Mouse (Mus musculus): ENCODE data around the gene Tlr8. TPM values are rescaled to one million over a fixed set of nuclear protein-coding genes. Genes with fewer than 3 reads are reported as not detected.

Tlr8 gene
- polyA plus RNA-seq, 1 experiment from 2014 or later, result 0.35 TPM

DNA sequence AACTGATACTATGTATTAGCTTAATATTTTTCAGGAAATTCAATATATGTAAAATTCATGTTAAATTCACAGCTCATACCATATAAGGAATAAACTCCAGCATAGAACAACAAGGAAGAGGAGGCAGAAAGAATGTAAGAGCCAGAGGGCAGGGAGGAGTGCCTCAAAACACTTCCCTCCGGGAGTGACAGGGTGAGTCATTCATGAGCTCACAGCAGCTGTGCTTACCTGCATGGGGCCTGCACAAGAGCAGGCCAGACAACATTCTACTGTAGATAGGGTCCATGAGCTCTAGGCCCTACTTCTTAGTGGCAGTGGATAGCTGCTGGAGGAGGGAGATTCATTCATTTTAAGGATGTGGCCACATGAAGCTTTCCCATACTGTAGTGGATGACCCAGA is 34.3 kb downstream of the Tlr8 start:
- Histone ChIP-seq H3K4me2 (ENCODE audit: low read depth, low read length) (no peak overlapping the region), H3K4me3 (ENCODE audit: low read length) (no peak overlapping the region), H3K27me3 (replicated peaks; ENCODE audit: control insufficient read depth, insufficient read depth, low read length) (no peaks in the 10 kb centered on the region), H3K36me3 (ENCODE audit: control insufficient read depth, insufficient read depth, low read length) (no peaks in the 10 kb centered on the region), H3K4me1 (ENCODE audit: control insufficient read depth, insufficient read depth, low read length) (no peaks in the 10 kb centered on the region), H3K27ac (ENCODE audit: low read length) (no peak overlapping the region), H3K9me3 (ENCODE audit: control insufficient read depth, low read length) (no peaks in the 10 kb centered on the region), H3K9ac (ENCODE audit: low read depth, low read length) (no peak overlapping the region)
- ATAC-seq, result no peak
- 41% methylated on average over 1 of the region's 1 CpGs for WGBS

DNA sequence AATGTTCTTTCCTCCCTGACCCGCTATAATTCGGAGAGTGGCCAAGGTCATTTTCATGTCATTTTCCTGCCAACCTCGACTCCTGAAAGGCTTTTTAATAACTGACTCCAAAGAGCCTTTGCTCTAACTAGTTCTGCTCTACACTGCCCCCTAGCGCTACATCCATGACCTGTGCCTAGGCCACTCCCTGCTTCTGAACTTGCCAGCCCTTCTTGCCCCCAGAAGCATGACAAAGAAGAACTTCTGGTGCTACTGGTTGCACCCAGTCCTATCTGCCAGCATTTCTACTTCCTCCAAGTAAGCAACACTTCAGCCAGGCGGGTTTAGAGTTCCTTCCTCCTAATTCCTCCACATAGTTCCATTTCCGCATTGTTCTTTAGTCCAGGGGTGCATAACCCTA is 34.9 kb downstream of the Tlr8 start:
- no peak for ATAC-seq
- H3K4me2 ChIP-seq (ENCODE audit: low read depth, low read length), result no peak overlapping the region
- WGBS, result 47% methylated on average over 6 of the region's 6 CpGs
- no peaks in the 10 kb centered on the region for H3K27me3 ChIP-seq (replicated peaks; ENCODE audit: control insufficient read depth, insufficient read depth, low read length)
- H3K9me3 ChIP-seq (ENCODE audit: control insufficient read depth, low read length), result no peaks in the 10 kb centered on the region
- no peaks in the 10 kb centered on the region for H3K4me1 ChIP-seq (ENCODE audit: control insufficient read depth, insufficient read depth, low read length)
- H3K27ac ChIP-seq (ENCODE audit: low read length), result no peak overlapping the region
- H3K36me3 ChIP-seq (ENCODE audit: control insufficient read depth, insufficient read depth, low read length), result no peaks in the 10 kb centered on the region
- H3K9ac ChIP-seq (ENCODE audit: low read depth, low read length), result no peak overlapping the region
- no peak overlapping the region for H3K4me3 ChIP-seq (ENCODE audit: low read length)

- no peaks in the 10 kb centered on the region for H3K4me1 ChIP-seq (ENCODE audit: control insufficient read depth, insufficient read depth, low read length)
- no peak overlapping the region for H3K27ac ChIP-seq (ENCODE audit: low read length)
- no peaks in the 10 kb centered on the region for H3K27me3 ChIP-seq (replicated peaks; ENCODE audit: control insufficient read depth, insufficient read depth, low read length)
- no peak overlapping the region for H3K4me3 ChIP-seq (ENCODE audit: low read length)
- no peak overlapping the region for H3K4me2 ChIP-seq (ENCODE audit: low read depth, low read length)
- no peak for ATAC-seq
- WGBS, result 92% methylated on average over 6 of the region's 6 CpGs
- H3K36me3 ChIP-seq (ENCODE audit: control insufficient read depth, insufficient read depth, low read length), result no peaks in the 10 kb centered on the region
- no peak overlapping the region for H3K9ac ChIP-seq (ENCODE audit: low read depth, low read length)
- no peaks in the 10 kb centered on the region for H3K9me3 ChIP-seq (ENCODE audit: control insufficient read depth, low read length)
These were observed 36.4 kb downstream of the Tlr8 start for GRCm38 (mm10) chrX:167227756-167228155.

GRCm38 (mm10) chrX:167227138-167227537 is 37.0 kb downstream of the Tlr8 start:
- Histone ChIP-seq H3K9ac (ENCODE audit: low read depth, low read length) (no peak overlapping the region), H3K4me1 (ENCODE audit: control insufficient read depth, insufficient read depth, low read length) (no peaks in the 10 kb centered on the region), H3K9me3 (ENCODE audit: control insufficient read depth, low read length) (no peaks in the 10 kb centered on the region), H3K36me3 (ENCODE audit: control insufficient read depth, insufficient read depth, low read length) (no peaks in the 10 kb centered on the region), H3K27me3 (replicated peaks; ENCODE audit: control insufficient read depth, insufficient read depth, low read length) (no peaks in the 10 kb centered on the region), H3K4me2 (ENCODE audit: low read depth, low read length) (no peak overlapping the region), H3K27ac (ENCODE audit: low read length) (no peak overlapping the region), H3K4me3 (ENCODE audit: low read length) (no peak overlapping the region)
- ATAC-seq, result no peak
- 82% methylated on average over 7 of the region's 7 CpGs for WGBS

GRCm38 (mm10) chrX:167226570-167226969 is 37.6 kb downstream of the Tlr8 start:
- H3K27ac ChIP-seq (ENCODE audit: low read length), result no peak overlapping the region
- H3K4me3 ChIP-seq (ENCODE audit: low read length), result no peak overlapping the region
- ATAC-seq, result no peak
- H3K4me1 ChIP-seq (ENCODE audit: control insufficient read depth, insufficient read depth, low read length), result no peaks in the 10 kb centered on the region
- H3K36me3 ChIP-seq (ENCODE audit: control insufficient read depth, insufficient read depth, low read length), result no peaks in the 10 kb centered on the region
- H3K9me3 ChIP-seq (ENCODE audit: control insufficient read depth, low read length), result no peaks in the 10 kb centered on the region
- no peak overlapping the region for H3K9ac ChIP-seq (ENCODE audit: low read depth, low read length)
- no peak overlapping the region for H3K4me2 ChIP-seq (ENCODE audit: low read depth, low read length)
- WGBS, result 92% methylated on average over 5 of the region's 5 CpGs
- H3K27me3 ChIP-seq (replicated peaks; ENCODE audit: control insufficient read depth, insufficient read depth, low read length), result no peaks in the 10 kb centered on the region

DNA sequence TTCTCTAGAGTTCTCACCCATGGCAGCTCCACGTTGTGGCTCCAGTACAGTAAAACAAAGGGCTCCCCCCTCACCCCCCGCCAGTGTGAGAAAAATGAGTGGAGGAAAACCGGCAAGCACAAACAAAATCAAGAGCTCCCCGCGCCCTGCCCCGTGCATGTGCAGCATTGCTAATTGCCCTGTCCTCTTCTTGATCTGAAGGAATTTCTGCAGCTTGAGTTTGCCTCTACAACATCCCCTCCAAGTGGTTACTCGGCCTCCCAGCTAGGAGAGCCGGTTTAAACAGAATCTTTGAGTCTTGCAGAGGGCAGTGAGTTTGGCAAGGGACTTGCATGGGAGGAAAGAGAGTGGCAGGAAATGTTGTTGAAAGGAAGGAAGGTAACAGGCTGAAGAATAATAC is 51.4 kb downstream of the Tlr8 start:
- peak; percentile 43; the same call in 1 of the 2 replicates for ATAC-seq
- Histone ChIP-seq H3K27ac (ENCODE audit: low read length) (0 out of 2 replicates have a peak overlapping the region, but pooled peaks have one; percentile 21), H3K4me1 (ENCODE audit: control insufficient read depth, insufficient read depth, low read length) (peaks cover 2% of the 10 kb centered on the region; the same call in 1 of the 2 replicates), H3K9ac (ENCODE audit: low read depth, low read length) (peak overlapping the region; percentile 27; the same call in 1 of the 2 replicates), H3K4me2 (ENCODE audit: low read depth, low read length) (no peak overlapping the region; the same call in 1 of the 2 replicates), H3K9me3 (ENCODE audit: control insufficient read depth, low read length) (no peaks in the 10 kb centered on the region), H3K27me3 (replicated peaks; ENCODE audit: control insufficient read depth, insufficient read depth, low read length) (0 out of 2 replicates have a peak, but pooled peaks cover 2% of the 10 kb centered on the region), H3K4me3 (ENCODE audit: low read length) (no peak overlapping the region), H3K36me3 (ENCODE audit: control insufficient read depth, insufficient read depth, low read length) (no peaks in the 10 kb centered on the region)
- 20% methylated on average over 8 of the region's 8 CpGs for WGBS

DNA sequence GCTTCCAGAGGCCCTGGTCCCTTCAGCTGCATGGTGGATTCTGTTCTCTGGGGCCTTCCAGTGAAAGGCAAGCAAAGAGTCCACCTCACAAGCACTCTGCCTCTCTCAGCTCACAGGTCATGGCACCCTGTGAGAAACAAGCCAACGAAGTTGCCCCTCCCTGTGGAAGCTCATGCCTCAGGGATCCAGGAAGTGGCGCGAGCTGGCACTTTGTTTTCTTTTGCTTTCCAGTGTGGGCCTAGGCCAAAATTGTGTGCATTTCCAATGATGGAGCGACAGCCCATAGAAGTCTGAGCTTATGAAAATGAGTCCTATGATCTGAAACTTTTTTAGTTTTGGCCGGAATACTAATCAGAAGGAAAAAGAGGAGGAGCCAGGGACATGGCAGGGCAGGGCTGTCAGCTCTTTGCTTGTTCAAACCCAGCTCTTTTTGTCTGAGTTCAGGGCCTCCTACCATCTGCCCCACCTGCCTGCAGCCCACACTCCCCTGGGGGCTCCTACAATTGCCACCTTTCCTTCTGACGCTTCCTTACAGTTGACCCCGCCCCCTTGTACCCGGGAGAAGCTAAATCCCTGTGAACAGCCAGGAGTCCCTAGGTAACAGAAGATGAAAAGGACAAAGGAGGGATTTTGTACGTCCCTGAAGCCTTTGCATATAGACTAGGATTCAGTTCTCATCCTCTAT is 52.1 kb downstream of the Tlr8 start:
- H3K9ac ChIP-seq (ENCODE audit: low read depth, low read length), result no peak overlapping the region
- no peak overlapping the region for H3K4me2 ChIP-seq (ENCODE audit: low read depth, low read length)
- H3K27me3 ChIP-seq (replicated peaks; ENCODE audit: control insufficient read depth, insufficient read depth, low read length), result 0 out of 2 replicates have a peak, but pooled peaks cover 2% of the 10 kb centered on the region
- H3K4me1 ChIP-seq (ENCODE audit: control insufficient read depth, insufficient read depth, low read length), result peaks cover 2% of the 10 kb centered on the region; the same call in 1 of the 2 replicates
- H3K27ac ChIP-seq (ENCODE audit: low read length), result no peak overlapping the region
- no peaks in the 10 kb centered on the region for H3K36me3 ChIP-seq (ENCODE audit: control insufficient read depth, insufficient read depth, low read length)
- no peak overlapping the region for H3K4me3 ChIP-seq (ENCODE audit: low read length)
- ATAC-seq, result no peak
- WGBS, result 51% methylated on average over 9 of the region's 9 CpGs
- no peaks in the 10 kb centered on the region for H3K9me3 ChIP-seq (ENCODE audit: control insufficient read depth, low read length)

- WGBS, result 27% methylated on average over 6 of the region's 6 CpGs
- Histone ChIP-seq H3K4me1 (ENCODE audit: control insufficient read depth, insufficient read depth, low read length) (peaks cover 2% of the 10 kb centered on the region; the same call in 1 of the 2 replicates), H3K27me3 (replicated peaks; ENCODE audit: control insufficient read depth, insufficient read depth, low read length) (0 out of 2 replicates have a peak, but pooled peaks cover 2% of the 10 kb centered on the region), H3K27ac (ENCODE audit: low read length) (peak overlapping the region; percentile 83), H3K4me3 (ENCODE audit: low read length) (no peak overlapping the region; the same call in 1 of the 2 replicates), H3K9me3 (ENCODE audit: control insufficient read depth, low read length) (no peaks in the 10 kb centered on the region), H3K36me3 (ENCODE audit: control insufficient read depth, insufficient read depth, low read length) (no peaks in the 10 kb centered on the region), H3K9ac (ENCODE audit: low read depth, low read length) (peak overlapping the region; percentile 11; the same call in 1 of the 2 replicates), H3K4me2 (ENCODE audit: low read depth, low read length) (peak overlapping the region; percentile 53)
- ATAC-seq, result peak; percentile 80
These were observed 53.8 kb downstream of the Tlr8 start for GRCm38 (mm10) chrX:167210319-167210728.

GRCm38 (mm10) chrX:167209828-167210227 is 54.3 kb downstream of the Tlr8 start:
- Histone ChIP-seq H3K27ac (ENCODE audit: low read length) (peak overlapping the region; percentile 83), H3K36me3 (ENCODE audit: control insufficient read depth, insufficient read depth, low read length) (no peaks in the 10 kb centered on the region), H3K4me2 (ENCODE audit: low read depth, low read length) (peak overlapping the region; percentile 53), H3K9ac (ENCODE audit: low read depth, low read length) (peak overlapping the region; percentile 68), H3K27me3 (replicated peaks; ENCODE audit: control insufficient read depth, insufficient read depth, low read length) (0 out of 2 replicates have a peak, but pooled peaks cover 2% of the 10 kb centered on the region), H3K4me3 (ENCODE audit: low read length) (peak overlapping the region; percentile 64), H3K4me1 (ENCODE audit: control insufficient read depth, insufficient read depth, low read length) (peaks cover 2% of the 10 kb centered on the region; the same call in 1 of the 2 replicates), H3K9me3 (ENCODE audit: control insufficient read depth, low read length) (no peaks in the 10 kb centered on the region)
- WGBS, result 48% methylated on average over 8 of the region's 8 CpGs
- ATAC-seq, result no peak

All from intestine, embryonic 16.5 days (tissue).